Mouse (Mus musculus) E14TG2a.4 (cell line): ENCODE measurements at regions not wholly inside any gene's neighbourhood (a gene's known extent, or its start where the extent isn't known, plus 50 kb on each side); places are given as distances from the start of the nearest gene placed in this dataset.

Experiments used
- CTCF ChIP-seq: conservative IDR thresholded peaks from 2 replicates; pipeline ENCODE4 v1.5.1; 2014; ENCODE audit warnings: low read length
- NANOG ChIP-seq: IDR thresholded peaks from 2 replicates; pipeline ENCODE4 v1.6.1; 2014; ENCODE audit warnings: borderline replicate concordance, low read length, mixed read lengths

DNA sequence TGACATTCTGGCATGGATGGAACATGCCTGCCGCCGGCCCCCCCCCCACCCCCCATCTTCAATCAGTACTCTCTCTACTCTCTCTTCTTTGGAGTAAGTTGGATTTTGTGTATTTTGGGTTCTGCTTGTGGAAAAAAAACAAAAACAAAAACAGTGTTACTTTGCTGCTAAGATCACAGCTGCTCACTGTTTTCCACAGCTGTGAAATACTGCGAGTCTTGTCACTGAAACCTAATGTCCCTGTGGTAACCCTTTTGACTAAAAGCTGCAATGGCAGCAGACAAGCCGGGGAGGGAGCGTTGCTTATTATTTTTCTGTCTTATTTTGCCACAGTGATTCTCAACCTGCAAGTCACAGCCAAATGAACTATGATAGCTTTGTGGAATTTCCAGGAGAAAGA lies 51.3 kb upstream of the Frmd6 start:
- TF ChIP-seq CTCF (no peak), NANOG (no peak)
